Mouse (Mus musculus) c-Kit-positive CD71-positive TER-119-negative erythroid progenitor cells, embryonic 14.5 days (primary cell): Measurements from ENCODE around the gene Gtse1.
"Not testable (repeated sequence)": the region's sequence is repeated elsewhere in the genome, so short reads cannot be mapped to it uniquely, and the experiment has no call there.

ENCODE experiments used
- DNase-seq: peaks from one replicate; pipeline ENCODE4 v3.0.0-alpha.2; 2013; ENCODE audit warnings: low read depth

Gene Gtse1

GRCm38 (mm10) chr15:85859490-85860031 is at the start of gene Gtse1:
Gtse1 (plus strand) TSS chr15:85859745.
- DNase-seq, result peak; percentile 93

- DNase-seq, result no peak
Measured at GRCm38 (mm10) chr15:85810462-85810805, 49.1 kb upstream of the Gtse1 start.

GRCm38 (mm10) chr15:85810806-85811521 is 48.6 kb upstream of the Gtse1 start:
- peak; percentile 53 for DNase-seq

GRCm38 (mm10) chr15:85811535-85812277 is 47.8 kb upstream of the Gtse1 start, which contains the start of gene Cdpf1:
Cdpf1 (minus strand) TSS chr15:85811697.
- peak; percentile 96 for DNase-seq

GRCm38 (mm10) chr15:85813428-85813827 is 46.1 kb upstream of the Gtse1 start:
- no peak for DNase-seq

GRCm38 (mm10) chr15:85821203-85822010 is 38.1 kb upstream of the Gtse1 start, which contains the start of gene Pkdrej:
Pkdrej (minus strand) TSS chr15:85821734.
- no peak for DNase-seq

GRCm38 (mm10) chr15:85822011-85822359 is 37.6 kb upstream of the Gtse1 start:
- DNase-seq, result no peak

GRCm38 (mm10) chr15:85826676-85827075 is 32.9 kb upstream of the Gtse1 start:
- no peak for DNase-seq

GRCm38 (mm10) chr15:85828071-85828470 is 31.5 kb upstream of the Gtse1 start:
- DNase-seq, result no peak

- DNase-seq, result no peak
Measured at GRCm38 (mm10) chr15:85829470-85829869, 30.1 kb upstream of the Gtse1 start.

- peak; percentile 70 for DNase-seq
Measured at GRCm38 (mm10) chr15:85831954-85832590, 27.5 kb upstream of the Gtse1 start, which contains the start of gene Ttc38. Ttc38 (plus strand) TSS chr15:85832306.

GRCm38 (mm10) chr15:85832599-85832998 is 26.9 kb upstream of the Gtse1 start:
- DNase-seq, result no peak

GRCm38 (mm10) chr15:85835335-85835734 is 24.2 kb upstream of the Gtse1 start:
- DNase-seq, result no peak

GRCm38 (mm10) chr15:85836887-85837286 is 22.7 kb upstream of the Gtse1 start:
- DNase-seq, result no peak

GRCm38 (mm10) chr15:85840983-85841382 is 18.6 kb upstream of the Gtse1 start:
- no peak for DNase-seq

- DNase-seq, result no peak
Measured at GRCm38 (mm10) chr15:85841796-85842360, 17.7 kb upstream of the Gtse1 start.

GRCm38 (mm10) chr15:85845071-85845470 is 14.5 kb upstream of the Gtse1 start:
- DNase-seq, result no peak

GRCm38 (mm10) chr15:85851656-85852392 is 7.7 kb upstream of the Gtse1 start:
- DNase-seq, result no peak

- DNase-seq, result no peak
Measured at GRCm38 (mm10) chr15:85858980-85859489, 510 bp upstream of the Gtse1 start.

- DNase-seq, result not testable (repeated sequence)
Measured at GRCm38 (mm10) chr15:85865913-85866312, 6.4 kb downstream of the Gtse1 start.
